Mouse (Mus musculus) kidney, postnatal 0 days (tissue): Measurements from ENCODE around the gene Sar1a. TPM values are rescaled to one million over a fixed set of nuclear protein-coding genes. Genes with fewer than 3 reads are reported as not detected.

Experiments used
- ATAC-seq: fragments of 200-750 bp; cut with Nextera tagmentation; replicated peaks from 2 replicates; pipeline ENCODE4 v1.8.0; 2017; ENCODE audit warnings: low read depth, moderate number of reproducible peaks, moderate TSS enrichment, moderate library complexity; ENCODE audit not compliant: low FRiP score
- DNase-seq: peaks from one replicate; pipeline ENCODE4 v3.0.0-alpha.2; 2016; ENCODE audit warnings: low spot score
- H3K27ac ChIP-seq: fragments of 300-500 bp; sonication (generic); 2 replicates; pipeline ENCODE4 v1.5.1; 2014; ENCODE audit warnings: mild to moderate bottlenecking
- H3K27me3 ChIP-seq: fragments of 300-500 bp; sonication (generic); 2 replicates; pipeline ENCODE4 v1.6.1; 2014; ENCODE audit warnings: low read length, mixed read lengths; ENCODE audit not compliant: insufficient read depth
- H3K36me3 ChIP-seq: fragments of 300-500 bp; sonication (generic); 2 replicates; pipeline ENCODE4 v1.6.1; 2014; ENCODE audit warnings: low read length, mixed read lengths; ENCODE audit not compliant: insufficient read depth
- H3K4me1 ChIP-seq: fragments of 300-500 bp; sonication (generic); replicated peaks from 2 replicates; pipeline ENCODE4 v1.6.1; 2014; ENCODE audit warnings: antibody characterized with exemption, low read length, mixed read lengths; ENCODE audit not compliant: insufficient read depth
- H3K4me2 ChIP-seq: fragments of 300-500 bp; sonication (generic); 2 replicates; pipeline ENCODE4 v1.6.1; 2014; ENCODE audit warnings: mild to moderate bottlenecking, low read length, moderate library complexity, mixed read lengths
- H3K4me3 ChIP-seq: fragments of 300-500 bp; sonication (generic); replicated peaks from 2 replicates; pipeline ENCODE4 v1.5.1; 2014; ENCODE audit warnings: low read depth, low read length
- H3K9ac ChIP-seq: fragments of 300-500 bp; sonication (generic); 2 replicates; pipeline ENCODE4 v1.6.1; 2014; ENCODE audit warnings: low read depth, low read length
- H3K9me3 ChIP-seq: fragments of 300-500 bp; sonication (generic); replicated peaks from 2 replicates; pipeline ENCODE4 v1.6.1; 2016; ENCODE audit warnings: low read length, inconsistent platforms, mixed read lengths
- CTCF ChIP-seq: IDR thresholded peaks from 2 replicates; pipeline ENCODE4 v1.5.1; 2016; ENCODE audit warnings: antibody characterized with exemption, low read depth, mild to moderate bottlenecking, moderate library complexity
- WGBS: fragments of 180-500 bp; shearing (Covaris S2); extraction: QIAGEN DNeasy Blood & Tissue Kit; methylation state at CpG from one replicate; pipeline ENCODE4 v1.1.7; 2014; 5-methylcytosine and 5-hydroxymethylcytosine counted together
- polyA plus RNA-seq: library from polyadenylated mRNA; unstranded; fragments of >200 nt; fragmentation: Nextera tagmentation; extraction: Ambion mirVana; gene quantifications from 2 replicates; pipeline ENCODE4 v1.2.1, GENCODE M21; 2015

Gene Sar1a
- polyA plus RNA-seq, 1 experiment from 2014 or later: 184 TPM

- DNase-seq: no peak
- no peaks in the 10 kb centered on the region for H3K4me1 ChIP-seq
- H3K4me3 ChIP-seq: no peak overlapping the region
- ATAC-seq: no peak
- no peaks in the 10 kb centered on the region for H3K9me3 ChIP-seq
- H3K9ac ChIP-seq: no peak overlapping the region
- H3K36me3 ChIP-seq: peaks cover 20% of the 10 kb centered on the region; the same call in 1 of the 2 replicates
- H3K4me2 ChIP-seq: no peak overlapping the region
- TF ChIP-seq CTCF: no peak
- no peak overlapping the region for H3K27ac ChIP-seq
- 62% methylated on average over 8 of the region's 8 CpGs for WGBS
- H3K27me3 ChIP-seq: no peaks in the 10 kb centered on the region
Observed at GRCm38 (mm10) chr10:61661887-61662286, 18.2 kb upstream of the Sar1a start.

- H3K9me3 ChIP-seq: no peaks in the 10 kb centered on the region
- TF ChIP-seq CTCF: no peak
- H3K4me3 ChIP-seq: no peak overlapping the region
- ATAC-seq (no peak), DNase-seq (no peak)
- WGBS: 53% methylated on average over 10 of the region's 10 CpGs
- peaks cover 20% of the 10 kb centered on the region; the same call in 1 of the 2 replicates for H3K36me3 ChIP-seq
- H3K4me2 ChIP-seq: no peak overlapping the region
- no peaks in the 10 kb centered on the region for H3K27me3 ChIP-seq
- H3K9ac ChIP-seq: no peak overlapping the region
- no peaks in the 10 kb centered on the region for H3K4me1 ChIP-seq
- H3K27ac ChIP-seq: no peak overlapping the region
Observed at GRCm38 (mm10) chr10:61662391-61662988, 17.6 kb upstream of the Sar1a start.

GRCm38 (mm10) chr10:61665111-61665510, 15.0 kb upstream of the Sar1a start:
- 96% methylated on average over 10 of the region's 10 CpGs for WGBS
- H3K4me2 ChIP-seq: no peak overlapping the region
- no peaks in the 10 kb centered on the region for H3K4me1 ChIP-seq
- no peaks in the 10 kb centered on the region for H3K9me3 ChIP-seq
- H3K27me3 ChIP-seq: no peaks in the 10 kb centered on the region
- DNase-seq (no peak), ATAC-seq (no peak)
- no peak for TF ChIP-seq CTCF
- H3K9ac ChIP-seq: no peak overlapping the region
- no peak overlapping the region for H3K4me3 ChIP-seq
- H3K27ac ChIP-seq: no peak overlapping the region
- H3K36me3 ChIP-seq: peaks cover 29% of the 10 kb centered on the region; the same call in 1 of the 2 replicates

- Histone ChIP-seq H3K27ac (no peak overlapping the region), H3K4me1 (no peaks in the 10 kb centered on the region), H3K9me3 (no peaks in the 10 kb centered on the region), H3K4me2 (no peak overlapping the region), H3K27me3 (no peaks in the 10 kb centered on the region), H3K9ac (no peak overlapping the region), H3K4me3 (no peak overlapping the region), H3K36me3 (peaks cover 29% of the 10 kb centered on the region; the same call in 1 of the 2 replicates)
- WGBS: 78% methylated on average over 3 of the region's 3 CpGs
- DNase-seq: no peak
- no peak for TF ChIP-seq CTCF
- no peak for ATAC-seq
Observed at GRCm38 (mm10) chr10:61665651-61666050, 14.4 kb upstream of the Sar1a start.

GRCm38 (mm10) chr10:61669289-61669688, 10.8 kb upstream of the Sar1a start:
- no peak overlapping the region for H3K4me2 ChIP-seq
- WGBS: 78% methylated on average over 7 of the region's 7 CpGs
- no peak for ATAC-seq
- TF ChIP-seq CTCF: no peak
- no peak overlapping the region for H3K9ac ChIP-seq
- H3K9me3 ChIP-seq: no peaks in the 10 kb centered on the region
- no peak for DNase-seq
- H3K36me3 ChIP-seq: peaks cover 29% of the 10 kb centered on the region; the same call in 1 of the 2 replicates
- H3K27ac ChIP-seq: no peak overlapping the region
- no peaks in the 10 kb centered on the region for H3K4me1 ChIP-seq
- H3K4me3 ChIP-seq: no peak overlapping the region
- no peaks in the 10 kb centered on the region for H3K27me3 ChIP-seq

GRCm38 (mm10) chr10:61669896-61670295, 10.2 kb upstream of the Sar1a start:
- no peaks in the 10 kb centered on the region for H3K27me3 ChIP-seq
- no peaks in the 10 kb centered on the region for H3K9me3 ChIP-seq
- no peak for TF ChIP-seq CTCF
- H3K27ac ChIP-seq: no peak overlapping the region
- no peak overlapping the region for H3K9ac ChIP-seq
- DNase-seq: no peak
- ATAC-seq: no peak
- H3K4me1 ChIP-seq: no peaks in the 10 kb centered on the region
- H3K4me2 ChIP-seq: no peak overlapping the region
- H3K36me3 ChIP-seq: peaks cover 32% of the 10 kb centered on the region; the same call in 1 of the 2 replicates
- no peak overlapping the region for H3K4me3 ChIP-seq

- H3K27me3 ChIP-seq: no peaks in the 10 kb centered on the region
- no peak overlapping the region for H3K4me3 ChIP-seq
- H3K4me2 ChIP-seq: no peak overlapping the region
- H3K27ac ChIP-seq: no peak overlapping the region
- H3K36me3 ChIP-seq: peaks cover 32% of the 10 kb centered on the region; the same call in 1 of the 2 replicates
- 94% methylated on average over 3 of the region's 3 CpGs for WGBS
- no peaks in the 10 kb centered on the region for H3K9me3 ChIP-seq
- H3K4me1 ChIP-seq: no peaks in the 10 kb centered on the region
- ATAC-seq (no peak), DNase-seq (no peak)
- TF ChIP-seq CTCF: peak; percentile 50
- no peak overlapping the region for H3K9ac ChIP-seq
Observed at GRCm38 (mm10) chr10:61670758-61671157, 9.3 kb upstream of the Sar1a start.
